Mouse (Mus musculus) intestine, postnatal 0 days (tissue): ENCODE data around the gene Mettl26. TPM values are rescaled to one million over a fixed set of nuclear protein-coding genes. Genes with fewer than 3 reads are reported as not detected.

Source experiments
- ATAC-seq: fragments of 200-750 bp; cut with Nextera tagmentation; 2 replicates; pipeline ENCODE4 v1.8.0; 2017; ENCODE audit warnings: mild to moderate bottlenecking, moderate TSS enrichment, moderate library complexity
- H3K27ac ChIP-seq: fragments of 300-500 bp; sonication (generic); 2 replicates; pipeline ENCODE4 v1.5.1; 2014; ENCODE audit warnings: mild to moderate bottlenecking, low read depth, low read length, moderate library complexity
- H3K27me3 ChIP-seq: fragments of 300-500 bp; sonication (generic); replicated peaks from 2 replicates; pipeline ENCODE4 v1.6.1; 2014; ENCODE audit warnings: low read length, mixed read lengths; ENCODE audit not compliant: control insufficient read depth, insufficient read depth
- H3K36me3 ChIP-seq: fragments of 300-500 bp; sonication (generic); 2 replicates; pipeline ENCODE4 v1.6.1; 2014; ENCODE audit warnings: mild to moderate bottlenecking, moderate library complexity; ENCODE audit not compliant: control insufficient read depth, insufficient read depth
- H3K4me1 ChIP-seq: fragments of 300-500 bp; sonication (generic); replicated peaks from 2 replicates; pipeline ENCODE4 v1.6.1; 2014; ENCODE audit warnings: antibody characterized with exemption, low read length, mixed read lengths; ENCODE audit not compliant: control insufficient read depth, insufficient read depth
- H3K4me2 ChIP-seq: fragments of 300-500 bp; sonication (generic); replicated peaks from 2 replicates; pipeline ENCODE4 v1.6.1; 2014; ENCODE audit warnings: low read depth, mild to moderate bottlenecking, moderate library complexity
- H3K4me3 ChIP-seq: fragments of 300-500 bp; sonication (generic); 2 replicates; pipeline ENCODE4 v1.5.1; 2014; ENCODE audit warnings: low read depth, low read length
- H3K9ac ChIP-seq: fragments of 300-500 bp; sonication (generic); 2 replicates; pipeline ENCODE4 v1.6.1; 2014; ENCODE audit warnings: mild to moderate bottlenecking, low read depth, low read length
- H3K9me3 ChIP-seq: fragments of 300-500 bp; sonication (generic); 2 replicates; pipeline ENCODE4 v1.6.1; 2016; ENCODE audit warnings: mixed run types; ENCODE audit not compliant: control insufficient read depth
- CTCF ChIP-seq: sonication (generic); IDR thresholded peaks from 2 replicates; pipeline ENCODE4 v1.5.1; 2016; ENCODE audit warnings: low read depth, mild to moderate bottlenecking, control low read depth, antibody characterized with exemption, moderate library complexity
- WGBS: fragments of 180-500 bp; shearing (Covaris S2); extraction: QIAGEN DNeasy Blood & Tissue Kit; methylation state at CpG from one replicate; pipeline ENCODE4 v1.1.7; 2014; 5-methylcytosine and 5-hydroxymethylcytosine counted together
- polyA plus RNA-seq: library from polyadenylated mRNA; unstranded; fragments of >200 nt; fragmentation: Nextera tagmentation; extraction: Ambion mirVana; gene quantifications from 2 replicates; pipeline ENCODE4 v1.2.1, GENCODE M21; 2015

Gene Mettl26
- polyA plus RNA-seq, 1 experiment from 2014 or later: 46.6 TPM

DNA sequence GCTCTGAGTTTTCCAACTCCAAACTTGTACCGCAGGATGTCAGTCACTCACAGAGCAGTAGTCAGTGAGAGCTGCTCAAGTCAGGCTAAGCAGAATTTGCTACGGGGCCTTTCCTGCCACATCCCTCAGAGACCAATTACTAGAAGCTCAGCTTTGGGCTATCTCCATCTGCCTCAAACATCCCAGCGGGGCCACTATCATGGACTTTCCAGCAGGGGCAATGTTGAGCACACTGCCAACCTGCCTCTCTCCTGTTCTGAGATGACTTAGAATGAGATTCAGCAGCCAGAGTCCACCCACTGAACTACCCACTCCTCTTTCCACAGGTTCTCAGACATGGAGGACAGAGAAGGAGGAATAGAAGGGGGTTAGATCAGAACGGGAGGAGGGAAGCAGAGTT, 10.8 kb downstream of the Mettl26 start:
- Histone ChIP-seq H3K9ac (no peak overlapping the region), H3K27ac (no peak overlapping the region), H3K4me2 (no peak overlapping the region), H3K27me3 (no peaks in the 10 kb centered on the region), H3K9me3 (no peaks in the 10 kb centered on the region), H3K36me3 (peaks cover 55% of the 10 kb centered on the region), H3K4me3 (no peak overlapping the region), H3K4me1 (no peaks in the 10 kb centered on the region)
- 0 out of 2 replicates have a peak, but pooled peaks have one; percentile 32 for ATAC-seq
- TF ChIP-seq CTCF: peak; percentile 73
- 64% methylated on average over 4 of the region's 4 CpGs for WGBS

DNA sequence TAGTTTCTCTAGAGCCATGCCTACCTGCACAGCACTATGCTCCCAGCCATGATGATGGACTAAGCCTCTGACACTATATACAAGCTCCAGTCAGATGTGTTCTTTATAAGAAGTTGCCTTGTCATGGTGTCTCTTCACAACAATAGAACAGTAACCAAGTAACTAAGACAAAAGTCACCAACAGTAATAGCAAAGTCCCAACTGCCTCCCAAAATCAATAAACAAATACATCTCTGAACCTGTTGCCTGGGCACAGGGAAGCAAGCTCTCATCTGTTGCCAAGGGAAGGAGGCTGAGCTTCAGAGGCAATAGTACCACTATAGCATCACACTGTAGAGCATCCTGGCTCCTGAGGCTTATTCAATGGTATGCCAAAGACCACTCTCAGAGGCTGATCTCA, 11.9 kb downstream of the Mettl26 start:
- no peak for ATAC-seq
- Histone ChIP-seq H3K4me1 (no peaks in the 10 kb centered on the region), H3K36me3 (peaks cover 55% of the 10 kb centered on the region), H3K4me3 (no peak overlapping the region), H3K9ac (no peak overlapping the region), H3K27ac (no peak overlapping the region), H3K27me3 (no peaks in the 10 kb centered on the region), H3K9me3 (no peaks in the 10 kb centered on the region), H3K4me2 (no peak overlapping the region)
- TF ChIP-seq CTCF: no peak

DNA sequence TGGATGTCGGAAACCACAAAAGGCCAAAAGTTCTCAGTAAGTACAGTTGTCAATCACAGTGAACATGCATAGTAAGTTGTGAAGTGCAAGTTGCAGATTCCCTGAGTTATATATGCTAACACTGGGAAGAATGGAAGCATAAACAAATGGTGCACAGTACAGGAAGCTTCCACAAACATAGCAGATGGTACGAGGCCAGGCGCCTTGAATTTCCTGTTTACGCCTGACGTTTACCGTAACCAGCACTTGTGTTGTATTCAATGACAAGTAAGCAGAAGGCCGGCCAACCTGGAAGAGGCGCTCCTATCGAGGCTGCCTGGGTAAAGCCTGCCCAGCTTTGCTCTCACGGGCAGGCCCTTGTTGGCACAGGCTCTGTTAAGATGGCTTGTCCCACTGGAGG, 12.6 kb downstream of the Mettl26 start:
- H3K27me3 ChIP-seq: no peaks in the 10 kb centered on the region
- H3K9me3 ChIP-seq: no peaks in the 10 kb centered on the region
- H3K27ac ChIP-seq: no peak overlapping the region
- no peak overlapping the region for H3K4me2 ChIP-seq
- no peaks in the 10 kb centered on the region for H3K4me1 ChIP-seq
- no peak overlapping the region for H3K4me3 ChIP-seq
- H3K36me3 ChIP-seq: peaks cover 51% of the 10 kb centered on the region
- 69% methylated on average over 10 of the region's 10 CpGs for WGBS
- no peak overlapping the region for H3K9ac ChIP-seq
- no peak for TF ChIP-seq CTCF
- no peak for ATAC-seq

DNA sequence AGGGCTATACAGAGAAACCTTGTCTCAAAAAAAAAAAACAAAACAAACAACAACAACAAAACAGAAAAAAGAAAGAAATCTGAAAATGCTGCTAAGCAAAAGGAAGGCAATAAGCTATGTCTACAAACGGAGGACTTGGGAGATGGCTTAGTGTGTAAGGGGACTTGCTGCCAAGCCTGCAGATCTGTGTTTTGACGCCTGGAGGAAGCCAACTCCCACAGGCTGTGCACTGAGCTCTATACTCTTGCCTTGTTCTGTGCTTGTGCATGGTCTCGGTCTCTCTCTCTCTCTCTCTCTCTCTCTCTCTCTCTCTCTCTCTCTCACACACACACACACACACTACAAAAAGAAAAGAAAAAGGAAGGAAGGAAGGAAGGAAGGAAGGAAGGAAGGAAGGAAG, 14.0 kb downstream of the Mettl26 start:
- Histone ChIP-seq H3K27me3 (no peaks in the 10 kb centered on the region), H3K36me3 (peaks cover 40% of the 10 kb centered on the region; the same call in 1 of the 2 replicates), H3K9ac (no peak overlapping the region), H3K4me1 (no peaks in the 10 kb centered on the region), H3K4me3 (no peak overlapping the region), H3K9me3 (no peaks in the 10 kb centered on the region), H3K4me2 (no peak overlapping the region), H3K27ac (no peak overlapping the region)
- no peak for ATAC-seq
- no peak for TF ChIP-seq CTCF
- WGBS: 88% methylated on average over 3 of the region's 3 CpGs

DNA sequence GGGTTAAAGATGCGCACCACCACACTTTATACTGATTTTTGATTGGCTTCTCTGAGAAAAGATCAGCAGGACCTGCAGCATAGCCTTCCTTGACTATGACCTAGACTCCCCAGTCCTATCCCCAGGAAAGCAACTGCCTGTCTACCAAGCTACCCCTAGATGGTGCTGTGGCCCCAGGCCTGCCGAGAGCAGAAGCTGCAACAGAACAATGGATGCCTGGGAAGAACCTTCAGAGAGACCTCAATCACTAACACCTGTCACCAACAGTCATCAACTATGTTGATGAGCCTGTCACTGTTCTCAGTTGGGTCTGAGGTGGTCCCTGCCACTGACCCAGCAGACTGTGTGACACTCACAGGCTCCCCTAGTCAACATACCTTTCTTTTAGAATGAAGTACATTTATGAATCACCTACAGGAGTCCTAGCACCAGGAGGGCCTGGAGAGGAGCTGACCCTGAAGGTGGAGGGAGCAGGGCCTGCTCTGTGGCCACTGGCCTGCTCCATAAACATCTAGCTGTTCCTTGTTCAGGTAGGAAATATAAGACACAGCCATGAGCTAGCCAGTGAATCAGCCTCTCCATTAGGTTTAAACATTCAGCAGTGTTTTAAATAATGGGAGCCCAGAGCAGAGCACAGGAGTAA, 19.2 kb downstream of the Mettl26 start:
- ATAC-seq: peak; percentile 73
- H3K4me2 ChIP-seq: no peak overlapping the region
- H3K4me3 ChIP-seq: no peak overlapping the region
- H3K27me3 ChIP-seq: no peaks in the 10 kb centered on the region
- peak; percentile 99 for TF ChIP-seq CTCF
- WGBS: 34% methylated on average over 2 of the region's 2 CpGs
- no peaks in the 10 kb centered on the region for H3K4me1 ChIP-seq
- no peak overlapping the region for H3K27ac ChIP-seq
- no peaks in the 10 kb centered on the region for H3K9me3 ChIP-seq
- H3K9ac ChIP-seq: no peak overlapping the region
- H3K36me3 ChIP-seq: peaks cover 13% of the 10 kb centered on the region; the same call in 1 of the 2 replicates

DNA sequence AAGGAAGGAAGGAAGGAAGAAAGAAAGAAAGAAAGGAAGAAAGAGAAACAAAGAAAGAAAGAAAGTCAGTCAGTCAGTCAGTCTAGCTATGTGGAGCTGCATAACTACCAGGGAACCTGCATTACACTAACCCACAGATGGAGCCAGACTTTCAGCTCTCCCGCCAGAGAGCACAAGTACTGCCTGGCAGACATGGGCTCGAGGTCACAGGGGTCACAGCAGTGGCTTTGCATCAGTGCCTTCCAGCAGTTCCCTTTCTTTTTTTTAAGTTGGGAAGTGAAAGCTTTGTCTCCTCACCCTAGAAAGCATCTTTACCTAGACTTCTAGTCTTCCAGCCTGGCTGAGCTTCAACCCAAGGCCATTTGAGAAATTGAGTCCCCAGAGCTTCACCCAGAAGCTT, 20.5 kb downstream of the Mettl26 start:
- no peak for ATAC-seq
- Histone ChIP-seq H3K4me2 (no peak overlapping the region), H3K4me3 (no peak overlapping the region), H3K9ac (no peak overlapping the region), H3K4me1 (no peaks in the 10 kb centered on the region), H3K36me3 (0 out of 2 replicates have a peak, but pooled peaks cover 6% of the 10 kb centered on the region), H3K27ac (no peak overlapping the region), H3K9me3 (no peaks in the 10 kb centered on the region), H3K27me3 (no peaks in the 10 kb centered on the region)
- 55% methylated on average over 2 of the region's 2 CpGs for WGBS
- no peak for TF ChIP-seq CTCF
